Mouse (Mus musculus) cerebellum, adult 2 months (tissue): ENCODE measurements around the gene Arsj.

Source experiments
- CTCF ChIP-seq: fragments of 200-500 bp; IDR thresholded peaks from 2 replicates; pipeline ENCODE4 v1.5.1; 2011; ENCODE audit warnings: low read depth, mild to moderate bottlenecking, control low read depth, low read length, moderate library complexity, borderline replicate concordance; ENCODE audit not compliant: insufficient read depth
- POLR2A ChIP-seq: fragments of 200-500 bp; IDR thresholded peaks from 2 replicates; pipeline ENCODE4 v1.6.1; 2011; ENCODE audit warnings: low read length, control low read depth, borderline replicate concordance; ENCODE audit not compliant: insufficient read depth

GRCm38 (mm10) chr3:126364555-126364954 is 1.1 kb downstream of the Arsj start:
- TF ChIP-seq POLR2A (no peak), CTCF (no peak)
